Mouse (Mus musculus) midbrain, embryonic 12.5 days (tissue): ENCODE results near the gene Ctnna2. TPM values are rescaled to one million over a fixed set of nuclear protein-coding genes. Genes with fewer than 3 reads are reported as not detected.

Source experiments
- ATAC-seq: fragments of 200-750 bp; cut with Nextera tagmentation; 2 replicates; pipeline ENCODE4 v1.8.0; 2017; ENCODE audit warnings: low read depth, moderate TSS enrichment, moderate library complexity; ENCODE audit not compliant: low FRiP score
- H3K27ac ChIP-seq: fragments of 300-500 bp; sonication (generic); replicated peaks from 2 replicates; pipeline ENCODE4 v1.5.1; 2016; ENCODE audit warnings: mild to moderate bottlenecking
- H3K27me3 ChIP-seq: fragments of 300-500 bp; sonication (generic); 2 replicates; pipeline ENCODE4 v1.6.1; 2016; ENCODE audit warnings: mild to moderate bottlenecking
- H3K36me3 ChIP-seq: fragments of 300-500 bp; sonication (generic); 2 replicates; pipeline ENCODE4 v1.6.1; 2016
- H3K4me1 ChIP-seq: fragments of 300-500 bp; sonication (generic); 2 replicates; pipeline ENCODE4 v1.6.1; 2016
- H3K4me2 ChIP-seq: fragments of 300-500 bp; sonication (generic); replicated peaks from 2 replicates; pipeline ENCODE4 v1.6.1; 2016; ENCODE audit warnings: mild to moderate bottlenecking, moderate library complexity
- H3K4me3 ChIP-seq: fragments of 300-500 bp; sonication (generic); 2 replicates; pipeline ENCODE4 v1.5.1; 2016; ENCODE audit warnings: mild to moderate bottlenecking
- H3K9ac ChIP-seq: fragments of 300-500 bp; sonication (generic); replicated peaks from 2 replicates; pipeline ENCODE4 v1.6.1; 2016; ENCODE audit warnings: mild to moderate bottlenecking, moderate library complexity
- H3K9me3 ChIP-seq: fragments of 300-500 bp; sonication (generic); 2 replicates; pipeline ENCODE4 v1.6.1; 2016; ENCODE audit warnings: mild to moderate bottlenecking
- WGBS: fragments of 180-500 bp; shearing (Covaris S2); methylation state at CpG from one replicate; pipeline ENCODE4 v1.1.7; 2016; 5-methylcytosine and 5-hydroxymethylcytosine counted together
- polyA plus RNA-seq: library from polyadenylated mRNA; unstranded; fragments of >200 nt; fragmentation: Nextera tagmentation; extraction: Ambion mirVana; gene quantifications from 2 replicates; pipeline ENCODE4 v1.2.1, GENCODE M21; 2016

The Ctnna2 gene
- polyA plus RNA-seq, 1 experiment from 2014 or later, result 82.0 TPM

DNA sequence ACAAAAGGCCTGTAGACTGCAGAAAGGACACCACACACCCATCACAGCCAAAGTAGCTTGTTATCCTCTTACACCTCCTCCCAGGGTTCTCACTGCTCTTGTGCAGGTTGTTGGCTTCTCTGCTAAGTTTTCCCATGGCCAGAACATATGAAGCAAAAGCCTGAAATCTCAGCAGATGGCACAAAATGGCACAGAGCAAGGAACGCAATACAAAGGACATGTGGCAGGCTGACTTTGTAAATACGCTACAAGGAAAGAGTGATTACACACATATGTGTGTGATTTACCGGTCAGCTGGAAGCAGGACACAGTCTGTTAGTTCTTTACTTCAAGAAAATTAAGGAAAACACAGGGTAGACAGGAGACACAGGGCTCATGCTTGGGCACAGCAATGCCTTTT lies 511.4 kb downstream of the Ctnna2 start:
- ATAC-seq, result no peak
- H3K4me3 ChIP-seq, result no peak overlapping the region
- no peak overlapping the region for H3K27ac ChIP-seq
- no peaks in the 10 kb centered on the region for H3K9me3 ChIP-seq
- 80% methylated on average over 3 of the region's 3 CpGs for WGBS
- H3K9ac ChIP-seq, result no peak overlapping the region
- H3K27me3 ChIP-seq, result no peaks in the 10 kb centered on the region
- H3K4me2 ChIP-seq, result no peak overlapping the region
- H3K4me1 ChIP-seq, result no peaks in the 10 kb centered on the region
- H3K36me3 ChIP-seq, result no peaks in the 10 kb centered on the region

DNA sequence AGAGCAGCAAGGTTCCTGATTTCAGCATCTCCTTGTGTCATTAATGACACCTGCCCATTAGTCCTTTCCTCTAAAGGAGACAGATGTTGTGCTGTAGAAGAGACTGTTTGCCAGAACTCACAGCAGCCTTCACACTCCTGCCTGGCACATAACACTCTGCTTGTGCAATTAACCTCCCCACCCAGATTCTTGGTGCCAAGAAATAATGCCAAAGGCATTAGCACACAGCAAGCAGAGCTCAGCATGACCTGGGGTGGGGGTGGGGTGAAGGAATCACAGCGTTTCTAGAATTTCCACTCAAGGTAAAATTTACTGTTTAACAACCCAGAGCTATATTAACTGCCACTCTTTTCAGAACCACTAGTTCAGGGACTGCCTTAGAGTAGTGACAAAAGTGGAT lies 516.8 kb downstream of the Ctnna2 start:
- H3K4me1 ChIP-seq, result peaks cover 4% of the 10 kb centered on the region; the same call in 1 of the 2 replicates
- no peaks in the 10 kb centered on the region for H3K9me3 ChIP-seq
- H3K4me2 ChIP-seq, result no peak overlapping the region
- H3K9ac ChIP-seq, result no peak overlapping the region
- no peaks in the 10 kb centered on the region for H3K36me3 ChIP-seq
- no peaks in the 10 kb centered on the region for H3K27me3 ChIP-seq
- no peak overlapping the region for H3K27ac ChIP-seq
- H3K4me3 ChIP-seq, result no peak overlapping the region
- 47% methylated on average over 1 of the region's 1 CpGs for WGBS
- ATAC-seq, result no peak

GRCm38 (mm10) chr6:77457919-77458318 lies 521.6 kb downstream of the Ctnna2 start:
- Histone ChIP-seq H3K27ac (no peak overlapping the region), H3K36me3 (no peaks in the 10 kb centered on the region), H3K4me3 (no peak overlapping the region), H3K4me2 (no peak overlapping the region), H3K9ac (no peak overlapping the region), H3K4me1 (peaks cover 3% of the 10 kb centered on the region; the same call in 1 of the 2 replicates), H3K27me3 (no peaks in the 10 kb centered on the region), H3K9me3 (no peaks in the 10 kb centered on the region)
- no peak for ATAC-seq
- 85% methylated on average over 2 of the region's 2 CpGs for WGBS

DNA sequence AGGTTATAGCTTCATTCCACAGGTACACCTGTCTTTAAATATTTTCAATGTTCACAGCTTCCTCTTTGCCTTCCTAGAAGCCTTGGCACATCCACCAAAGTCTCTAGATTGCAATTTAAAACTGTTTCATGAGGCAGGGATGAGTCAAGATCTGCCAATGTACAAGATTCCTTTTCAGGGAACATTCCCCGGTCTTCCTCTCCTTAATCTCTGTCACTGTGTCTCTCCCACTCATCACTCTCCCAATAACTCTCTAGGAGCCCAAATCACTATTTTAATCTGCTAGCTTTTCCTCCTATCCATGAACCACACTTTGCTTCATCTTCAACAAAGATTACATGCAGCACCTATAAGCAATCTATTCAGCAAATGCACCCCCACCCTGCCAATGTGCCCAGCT lies 532.6 kb downstream of the Ctnna2 start:
- H3K4me1 ChIP-seq, result no peaks in the 10 kb centered on the region
- 90% methylated on average over 1 of the region's 1 CpGs for WGBS
- no peak for ATAC-seq
- no peak overlapping the region for H3K4me3 ChIP-seq
- H3K36me3 ChIP-seq, result no peaks in the 10 kb centered on the region
- no peaks in the 10 kb centered on the region for H3K9me3 ChIP-seq
- H3K9ac ChIP-seq, result no peak overlapping the region
- H3K27me3 ChIP-seq, result no peaks in the 10 kb centered on the region
- no peak overlapping the region for H3K27ac ChIP-seq
- no peak overlapping the region for H3K4me2 ChIP-seq

DNA sequence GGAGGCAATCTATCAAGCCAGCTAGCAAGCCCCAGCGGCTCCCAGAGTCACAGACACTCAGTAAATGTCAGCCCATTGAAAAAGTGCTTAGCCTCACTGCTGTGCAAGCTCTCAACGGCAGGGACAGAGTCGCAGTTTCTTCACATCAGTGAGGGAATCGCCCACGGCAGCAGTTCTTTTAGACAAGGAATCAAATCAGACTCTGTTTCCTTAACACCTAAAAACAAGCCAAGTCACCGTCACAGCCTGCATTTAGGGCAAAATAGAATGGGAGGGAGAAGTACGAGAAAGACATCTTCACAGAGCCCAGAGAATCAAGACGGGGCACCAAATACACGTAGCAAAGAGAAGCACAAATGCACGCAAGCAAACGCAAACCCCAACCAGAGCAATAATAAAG lies 535.6 kb downstream of the Ctnna2 start:
- Histone ChIP-seq H3K27me3 (no peaks in the 10 kb centered on the region), H3K4me2 (no peak overlapping the region), H3K27ac (no peak overlapping the region), H3K9ac (no peak overlapping the region), H3K9me3 (no peaks in the 10 kb centered on the region), H3K4me3 (no peak overlapping the region), H3K36me3 (no peaks in the 10 kb centered on the region), H3K4me1 (no peaks in the 10 kb centered on the region)
- no peak for ATAC-seq
- WGBS, result 88% methylated on average over 11 of the region's 11 CpGs

GRCm38 (mm10) chr6:77441051-77441450 lies 538.4 kb downstream of the Ctnna2 start:
- no peaks in the 10 kb centered on the region for H3K27me3 ChIP-seq
- H3K9me3 ChIP-seq, result no peaks in the 10 kb centered on the region

GRCm38 (mm10) chr6:77430381-77430780 lies 549.1 kb downstream of the Ctnna2 start:
- no peaks in the 10 kb centered on the region for H3K36me3 ChIP-seq
- no peaks in the 10 kb centered on the region for H3K27me3 ChIP-seq
- no peaks in the 10 kb centered on the region for H3K4me1 ChIP-seq
- H3K27ac ChIP-seq, result no peak overlapping the region
- no peak overlapping the region for H3K4me2 ChIP-seq
- H3K9me3 ChIP-seq, result no peaks in the 10 kb centered on the region
- no peak overlapping the region for H3K9ac ChIP-seq
- ATAC-seq, result no peak
- WGBS, result 85% methylated on average over 4 of the region's 4 CpGs
- no peak overlapping the region for H3K4me3 ChIP-seq

More at GRCm38 (mm10) chr6:77441051-77441450, 538.4 kb downstream of the Ctnna2 start:
- H3K36me3 ChIP-seq, result no peaks in the 10 kb centered on the region
- no peak overlapping the region for H3K9ac ChIP-seq
- WGBS, result 78% methylated on average over 5 of the region's 5 CpGs
- no peak overlapping the region for H3K27ac ChIP-seq
- H3K4me1 ChIP-seq, result no peaks in the 10 kb centered on the region
- H3K4me2 ChIP-seq, result no peak overlapping the region
- ATAC-seq, result no peak
- no peak overlapping the region for H3K4me3 ChIP-seq

DNA sequence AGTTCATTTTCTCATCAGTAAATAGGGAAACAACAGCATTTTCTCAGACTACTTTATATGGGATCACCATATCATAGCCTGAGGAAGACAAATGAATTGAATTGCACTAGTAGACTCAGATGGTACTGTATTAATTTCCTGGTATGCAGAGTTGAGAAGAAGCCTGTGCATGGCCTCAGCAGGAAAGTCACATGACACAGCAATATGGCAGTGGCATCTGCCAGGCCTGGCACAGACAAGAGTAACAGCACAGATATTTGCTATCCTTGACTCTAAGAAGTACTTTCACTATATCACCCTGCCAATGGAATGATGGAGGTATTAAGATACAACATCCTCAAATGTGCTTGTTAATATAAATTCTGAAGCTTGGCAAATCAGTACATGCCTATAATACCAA lies 553.8 kb downstream of the Ctnna2 start:
- Histone ChIP-seq H3K4me2 (no peak overlapping the region), H3K9me3 (no peaks in the 10 kb centered on the region), H3K27me3 (no peaks in the 10 kb centered on the region), H3K4me3 (no peak overlapping the region), H3K9ac (no peak overlapping the region), H3K4me1 (no peaks in the 10 kb centered on the region), H3K36me3 (no peaks in the 10 kb centered on the region), H3K27ac (no peak overlapping the region)
- ATAC-seq, result no peak

DNA sequence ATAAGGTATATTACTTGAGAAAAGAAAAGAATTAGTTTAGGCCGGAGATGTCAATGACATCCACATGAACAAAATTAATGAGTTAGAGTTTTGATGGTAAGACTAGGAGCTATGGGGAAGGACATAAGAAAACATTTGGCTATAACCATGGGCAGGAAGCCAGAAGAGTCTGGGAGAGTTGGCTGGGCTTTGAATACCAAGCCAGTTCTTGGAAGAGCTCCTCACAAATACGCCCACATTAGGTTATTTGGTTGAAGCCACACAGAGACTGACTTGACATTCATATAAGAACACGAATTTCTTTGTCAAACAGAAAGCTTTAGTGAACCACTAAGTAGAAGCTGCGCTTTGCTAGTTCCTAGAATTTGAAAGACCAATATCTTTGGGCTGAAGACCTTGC lies 554.7 kb downstream of the Ctnna2 start:
- Histone ChIP-seq H3K9ac (no peak overlapping the region), H3K4me3 (no peak overlapping the region), H3K9me3 (no peaks in the 10 kb centered on the region), H3K36me3 (no peaks in the 10 kb centered on the region), H3K27ac (no peak overlapping the region), H3K4me1 (no peaks in the 10 kb centered on the region), H3K4me2 (no peak overlapping the region), H3K27me3 (no peaks in the 10 kb centered on the region)
- 91% methylated on average over 4 of the region's 4 CpGs for WGBS
- no peak for ATAC-seq

- no peak for ATAC-seq
- no peak overlapping the region for H3K9ac ChIP-seq
- H3K36me3 ChIP-seq, result no peaks in the 10 kb centered on the region
These were observed 557.8 kb downstream of the Ctnna2 start for GRCm38 (mm10) chr6:77421564-77422139.

DNA sequence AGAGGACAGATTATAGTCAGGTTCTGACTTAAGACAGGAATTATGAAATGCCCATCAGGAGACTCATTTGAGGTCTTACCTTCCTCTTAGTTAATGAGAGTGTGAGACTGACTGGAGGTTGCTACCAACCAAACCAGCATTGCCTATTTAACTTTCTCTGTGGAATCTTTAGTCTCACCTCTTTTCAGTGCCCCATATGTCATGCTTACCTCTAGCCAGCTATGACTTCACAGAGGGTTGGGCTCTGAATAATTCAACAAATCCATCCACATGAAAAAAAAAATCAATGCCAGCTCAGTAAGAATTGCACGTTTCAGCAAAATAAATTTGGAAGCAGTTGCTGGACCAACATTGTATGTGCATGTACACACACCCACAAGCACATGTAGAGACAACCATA lies 562.5 kb downstream of the Ctnna2 start:
- ATAC-seq, result no peak
- Histone ChIP-seq H3K27me3 (no peaks in the 10 kb centered on the region), H3K27ac (no peak overlapping the region), H3K4me3 (no peak overlapping the region), H3K9me3 (no peaks in the 10 kb centered on the region), H3K4me2 (no peak overlapping the region), H3K9ac (no peak overlapping the region), H3K4me1 (no peaks in the 10 kb centered on the region; the same call in 1 of the 2 replicates), H3K36me3 (no peaks in the 10 kb centered on the region)
- WGBS, result 66% methylated on average over 1 of the region's 1 CpGs

More at GRCm38 (mm10) chr6:77421564-77422139, 557.8 kb downstream of the Ctnna2 start:
- no peaks in the 10 kb centered on the region for H3K9me3 ChIP-seq
- no peaks in the 10 kb centered on the region for H3K27me3 ChIP-seq
- 82% methylated on average over 3 of the region's 3 CpGs for WGBS
- H3K4me1 ChIP-seq, result no peaks in the 10 kb centered on the region
- H3K27ac ChIP-seq, result no peak overlapping the region
- no peak overlapping the region for H3K4me3 ChIP-seq
- no peak overlapping the region for H3K4me2 ChIP-seq

DNA sequence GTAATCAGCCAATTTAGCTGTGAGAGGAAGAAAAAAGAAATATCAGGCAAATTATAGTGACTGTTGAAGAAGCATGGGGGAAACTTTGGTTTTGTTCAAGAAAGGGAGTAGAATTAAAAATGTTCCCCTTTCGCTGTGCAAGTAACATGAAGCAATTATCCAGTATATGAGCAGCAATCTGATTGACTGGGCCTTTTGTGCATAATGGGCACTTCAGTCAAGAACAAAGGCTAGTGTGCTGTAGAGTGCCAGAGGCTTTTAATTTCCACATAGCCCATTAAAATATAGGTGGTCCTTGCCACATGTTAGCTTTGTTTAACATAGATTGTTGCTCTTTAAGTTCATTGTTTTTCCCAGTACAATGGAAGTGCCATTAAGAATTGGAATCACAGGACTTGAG lies 566.0 kb downstream of the Ctnna2 start:
- no peak overlapping the region for H3K4me2 ChIP-seq
- H3K36me3 ChIP-seq, result no peaks in the 10 kb centered on the region
- H3K9me3 ChIP-seq, result no peaks in the 10 kb centered on the region
- no peaks in the 10 kb centered on the region for H3K27me3 ChIP-seq
- WGBS, result 68% methylated on average over 1 of the region's 1 CpGs
- no peaks in the 10 kb centered on the region; the same call in 1 of the 2 replicates for H3K4me1 ChIP-seq
- H3K9ac ChIP-seq, result no peak overlapping the region
- ATAC-seq, result no peak
- no peak overlapping the region for H3K4me3 ChIP-seq
- no peak overlapping the region for H3K27ac ChIP-seq

GRCm38 (mm10) chr6:77408481-77408880 lies 571.0 kb downstream of the Ctnna2 start:
- Histone ChIP-seq H3K27ac (no peak overlapping the region), H3K4me2 (no peak overlapping the region), H3K36me3 (no peaks in the 10 kb centered on the region), H3K27me3 (no peaks in the 10 kb centered on the region), H3K4me1 (no peaks in the 10 kb centered on the region; the same call in 1 of the 2 replicates), H3K9ac (no peak overlapping the region), H3K4me3 (no peak overlapping the region), H3K9me3 (no peaks in the 10 kb centered on the region)
- 78% methylated on average over 5 of the region's 5 CpGs for WGBS
- no peak for ATAC-seq
